Mouse (Mus musculus) gastrocnemius, postnatal 14 days (tissue): ENCODE measurements at regions not wholly inside any gene's neighbourhood (a gene's known extent, or its start where the extent isn't known, plus 50 kb on each side); places are given as distances from the start of the nearest gene placed in this dataset.

Experiments used
- DNase-seq: peaks from one replicate; pipeline ENCODE4 v3.0.0; 2021; ENCODE audit warnings: mixed read lengths
- intact Hi-C: fragments of 180-260 bp; cut with DNase I; formaldehyde crosslinking; loops from one replicate; pipeline ENCODE4 v1.15.1; 2025; ENCODE audit warnings: low total_unique reads

DNA sequence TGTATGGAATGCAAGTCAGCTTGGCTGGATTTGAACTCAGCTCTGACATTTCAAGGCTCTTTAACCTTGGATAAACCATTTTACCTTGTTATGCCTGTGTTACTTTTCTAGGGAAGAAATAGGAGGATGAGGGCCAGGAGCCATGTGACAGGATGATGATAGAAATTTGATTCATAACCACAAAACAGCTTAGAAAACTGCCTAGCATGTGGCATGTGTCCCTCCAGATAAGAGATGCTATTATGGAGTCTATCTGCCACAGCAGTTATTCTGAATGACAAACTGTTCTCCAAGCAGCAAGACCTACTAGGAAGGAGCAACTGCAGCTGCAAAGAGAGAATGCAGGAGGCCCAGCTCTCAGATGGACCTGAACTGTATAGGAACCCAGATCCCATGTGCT is 275.7 kb upstream of the Ldb2 start:
- intact Hi-C loops = no loop called here
- no peak for DNase-seq

DNA sequence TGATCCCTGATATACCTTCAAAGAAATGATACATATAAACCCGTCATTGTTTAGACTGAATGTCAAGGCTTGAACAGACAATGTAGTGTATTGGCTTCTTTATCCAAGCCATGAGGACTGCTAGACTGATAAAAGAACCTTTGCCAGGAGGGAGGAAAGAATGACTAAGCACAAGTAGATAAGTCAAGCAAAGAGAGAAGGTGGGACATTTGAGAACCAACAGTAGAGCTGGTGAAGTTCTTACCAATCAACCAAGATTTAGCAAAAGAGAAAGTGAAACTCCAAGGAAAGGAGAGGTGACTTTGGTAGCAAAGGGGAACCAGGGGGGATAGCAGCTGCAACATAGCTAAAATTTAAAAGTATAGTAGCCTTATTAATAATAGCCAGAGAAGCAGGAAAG is 273.0 kb upstream of the Ldb2 start:
- DNase-seq = no peak
- intact Hi-C loops = no loop called here

DNA sequence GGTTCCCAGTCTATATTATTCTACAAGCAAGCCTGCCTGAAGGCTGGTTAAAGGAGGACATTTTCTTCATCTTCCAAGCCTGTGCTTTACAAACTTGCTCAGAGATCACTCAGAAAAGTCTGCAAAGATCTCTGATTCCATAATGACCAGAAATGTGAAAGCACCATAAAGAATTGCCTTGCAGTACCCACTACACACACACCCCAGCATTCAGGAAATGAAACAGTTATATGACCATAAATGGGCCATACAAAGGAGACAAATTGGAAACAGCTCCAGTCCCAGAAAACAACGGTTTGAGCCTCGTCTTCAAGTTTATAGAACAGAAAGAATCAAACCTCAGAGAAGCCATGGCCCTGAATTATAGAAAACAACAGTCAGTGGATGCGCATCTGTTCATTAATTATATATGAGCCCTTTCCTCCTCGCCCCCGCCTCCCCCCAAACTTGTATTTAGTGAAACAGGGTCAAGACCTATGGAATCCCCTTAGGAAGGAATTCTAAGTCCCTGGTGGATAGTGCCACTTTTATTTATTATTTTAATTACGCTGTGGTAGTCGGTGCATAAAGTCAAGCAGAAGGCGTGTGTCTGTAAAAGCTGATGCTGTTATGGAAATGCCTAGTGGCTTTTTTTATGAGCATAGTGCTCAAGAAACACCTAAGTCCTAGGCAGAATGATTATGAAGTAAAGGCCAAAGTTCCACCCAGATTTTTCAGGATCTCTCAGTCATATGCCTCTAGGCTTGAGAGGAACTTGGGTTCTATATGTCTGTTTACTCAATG is 266.6 kb upstream of the Ldb2 start:
- intact Hi-C loops = no loop called here

DNA sequence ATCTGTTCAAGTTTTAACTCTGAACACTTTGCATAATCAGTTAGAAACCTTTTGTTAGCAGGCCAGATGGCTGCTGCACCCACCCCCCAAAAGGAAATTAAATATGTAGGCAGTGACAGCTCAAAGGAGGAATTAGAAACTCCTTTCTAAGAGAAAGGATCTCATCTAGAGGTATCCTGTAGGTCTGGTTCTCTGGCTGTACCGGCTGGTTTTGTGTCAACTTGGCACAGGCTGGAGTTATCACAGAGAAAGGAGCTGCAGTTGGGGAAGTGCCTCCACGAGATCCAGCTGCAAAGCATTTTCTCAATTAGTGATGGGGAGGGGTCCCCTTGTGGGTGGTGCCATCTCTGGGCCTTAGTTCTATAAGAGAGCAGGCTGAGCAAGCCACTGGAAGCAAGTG is 263.1 kb upstream of the Ldb2 start:
- intact Hi-C loops = no loop called here
- no peak for DNase-seq

More for the DNA sequence above, 266.6 kb upstream of the Ldb2 start:
- DNase-seq = no peak

DNA sequence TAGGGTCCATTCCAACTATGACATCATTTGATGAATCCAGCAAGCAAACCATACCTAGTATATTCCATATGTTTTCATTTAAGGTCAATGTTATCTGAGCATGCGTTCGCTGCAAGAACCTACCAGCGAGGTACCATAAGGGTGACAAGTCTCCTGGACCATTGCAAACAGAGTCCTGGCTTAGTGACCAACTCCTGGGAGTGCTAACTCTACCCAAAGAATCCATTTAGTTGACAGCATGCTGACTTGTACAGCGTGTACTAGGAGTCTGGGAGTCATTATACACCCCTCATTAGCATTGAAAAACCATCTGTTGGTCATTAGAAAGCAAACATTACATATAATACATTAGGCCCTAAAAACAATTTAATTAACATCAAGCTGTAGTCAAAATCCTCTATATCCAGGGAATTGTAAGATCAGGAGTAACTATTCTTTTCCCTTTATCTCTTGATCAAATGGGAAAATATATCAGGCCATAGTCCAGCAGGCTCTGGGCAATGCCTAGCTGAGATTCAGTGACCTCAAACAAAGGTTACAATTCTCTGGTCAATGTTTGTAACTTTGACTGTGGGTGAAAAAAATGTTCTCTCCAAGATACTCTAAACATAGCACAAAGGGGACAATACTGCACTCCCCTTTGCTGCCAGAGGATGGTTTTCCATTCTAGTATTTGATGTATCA is 255.9 kb upstream of the Ldb2 start:
- no peak for DNase-seq
- intact Hi-C loops = no loop called here

DNA sequence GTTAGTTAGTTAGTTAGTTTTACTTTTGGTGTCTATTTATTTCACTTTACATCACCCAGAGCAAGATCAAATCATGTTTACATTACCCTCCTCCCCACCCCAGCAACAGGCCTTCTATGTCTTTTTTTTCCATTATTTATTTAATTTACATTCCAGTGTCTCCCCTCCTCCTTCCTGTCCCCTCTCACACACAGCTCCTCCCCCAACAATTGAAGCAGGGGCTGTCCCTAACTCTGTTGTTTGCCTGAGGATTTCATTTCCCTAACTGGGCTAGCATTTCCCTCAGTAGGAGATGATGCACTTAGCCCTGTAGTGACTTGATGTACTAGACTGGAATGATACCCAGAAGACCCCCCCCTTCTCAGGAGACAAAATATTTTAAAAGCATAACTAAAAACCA is 249.9 kb upstream of the Ldb2 start:
- intact Hi-C loops = no loop called here
- DNase-seq = no peak

DNA sequence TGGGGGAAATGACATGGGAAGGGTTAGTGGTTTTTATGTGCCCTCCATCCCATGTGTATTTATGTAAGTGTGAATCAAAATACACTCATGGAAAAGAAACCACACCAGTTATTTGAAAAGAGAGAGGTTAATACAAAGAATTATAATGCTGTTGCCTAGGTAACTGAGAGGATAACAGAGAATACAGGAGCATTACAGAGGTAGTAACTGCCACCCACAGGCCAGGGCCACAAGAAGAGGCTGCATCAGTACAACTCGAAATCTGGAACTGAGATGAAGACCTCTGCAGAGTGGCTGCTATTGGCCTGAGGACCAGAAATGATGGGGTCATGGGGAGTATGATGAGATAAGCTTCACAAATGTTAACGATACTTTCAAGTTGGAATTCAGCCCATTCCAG is 243.4 kb upstream of the Ldb2 start:
- intact Hi-C loops = no loop called here
- DNase-seq = no peak

DNA sequence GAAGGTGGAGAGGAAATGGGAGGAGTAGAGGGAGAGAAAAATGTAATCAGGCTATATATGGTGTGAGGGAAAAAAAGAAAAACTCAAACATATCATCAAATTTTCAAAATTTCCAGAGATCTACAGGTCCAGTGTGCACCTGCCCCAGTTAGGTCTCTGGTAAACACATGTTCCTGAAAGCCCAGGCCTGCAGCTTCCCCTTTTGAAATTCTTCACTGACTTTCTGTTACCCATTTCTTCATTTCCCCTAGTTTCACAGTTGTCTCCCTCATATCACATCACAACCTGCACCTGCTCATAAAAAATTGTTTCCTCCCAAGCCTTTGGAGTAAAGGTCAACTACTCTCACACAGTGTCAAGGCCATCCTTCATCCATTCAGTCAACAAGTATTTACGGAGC is 236.9 kb upstream of the Ldb2 start:
- DNase-seq = no peak
- intact Hi-C loops = no loop called here

DNA sequence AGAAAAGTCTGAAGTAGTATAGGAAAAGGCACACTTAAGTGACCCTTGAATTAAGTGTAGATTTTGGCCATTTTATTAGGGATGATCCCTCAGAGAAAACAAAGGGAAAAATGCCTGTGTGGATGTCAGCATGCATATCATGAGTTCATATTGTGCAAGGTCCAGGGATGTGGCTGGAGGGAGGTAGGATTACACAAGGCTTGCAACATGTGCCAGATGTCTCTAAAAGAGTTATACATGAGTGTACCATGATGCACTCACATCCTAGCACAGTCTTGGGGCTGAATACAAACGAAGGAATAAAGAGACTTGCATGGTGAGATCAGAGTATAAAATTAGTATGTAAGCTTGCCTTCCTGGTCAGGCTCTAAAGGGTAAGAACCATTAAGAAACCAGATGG is 233.7 kb upstream of the Ldb2 start:
- no peak for DNase-seq
- intact Hi-C loops = no loop called here

DNA sequence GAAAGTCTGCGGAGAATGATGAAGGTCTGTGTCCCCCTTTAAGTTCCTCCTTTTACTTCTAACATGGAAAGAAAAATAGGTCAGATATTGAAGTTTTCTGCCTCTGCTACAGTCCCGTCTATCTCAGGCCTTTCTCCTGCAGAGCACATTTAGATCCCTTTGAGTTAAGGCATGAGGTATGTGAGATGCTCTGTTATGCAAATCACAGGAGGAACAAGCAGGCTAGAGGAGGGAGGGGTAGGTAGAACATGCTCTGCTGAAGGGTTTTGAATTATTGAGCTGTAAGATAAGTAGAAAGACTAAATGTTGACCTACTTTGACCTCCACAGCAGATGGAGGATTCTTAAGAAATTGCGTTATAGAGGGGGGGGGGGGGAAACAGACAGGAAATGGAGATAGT is 228.4 kb upstream of the Ldb2 start:
- intact Hi-C loops = no loop called here
- no peak for DNase-seq

DNA sequence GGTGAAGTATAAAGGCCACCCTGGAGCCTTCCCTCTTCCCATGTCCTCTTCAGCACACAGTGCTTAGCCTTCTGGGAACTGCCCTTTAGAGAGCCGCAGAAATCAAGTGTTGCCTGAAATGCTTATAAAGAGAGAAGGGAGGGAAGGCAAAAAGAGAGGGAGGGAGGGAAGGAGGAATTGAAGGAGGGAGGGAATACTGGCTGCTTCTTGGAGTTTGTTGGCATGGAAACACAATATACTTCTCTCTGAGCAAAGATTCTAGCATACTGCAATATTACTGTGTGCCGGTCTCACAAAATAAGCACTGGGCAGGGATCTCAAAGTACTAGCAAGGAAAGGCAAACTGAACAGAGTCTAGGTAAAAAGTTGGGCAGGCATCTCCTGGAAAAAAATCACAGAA is 225.9 kb upstream of the Ldb2 start:
- intact Hi-C loops = no loop called here
- DNase-seq = no peak

DNA sequence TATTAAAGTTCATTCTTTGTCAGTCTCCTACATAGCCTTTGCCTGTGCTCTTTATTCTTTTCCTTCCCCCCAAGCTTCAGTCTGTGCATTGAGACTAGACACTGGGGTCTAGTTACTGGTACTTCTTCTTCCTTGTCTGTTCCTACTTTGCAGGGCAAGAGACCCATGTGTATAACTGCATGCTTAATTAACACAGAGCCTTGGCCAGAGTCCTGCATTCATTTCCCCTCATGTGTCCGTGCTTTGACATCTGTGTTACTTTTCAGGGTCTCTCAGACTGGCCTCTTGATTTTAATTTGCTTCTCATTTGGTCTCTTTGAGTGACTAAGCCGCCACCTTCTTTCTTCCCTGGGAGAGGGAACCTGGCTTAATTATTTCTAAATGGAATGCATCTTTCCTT is 208.4 kb upstream of the Ldb2 start:
- no peak for DNase-seq
- intact Hi-C loops = no loop called here

DNA sequence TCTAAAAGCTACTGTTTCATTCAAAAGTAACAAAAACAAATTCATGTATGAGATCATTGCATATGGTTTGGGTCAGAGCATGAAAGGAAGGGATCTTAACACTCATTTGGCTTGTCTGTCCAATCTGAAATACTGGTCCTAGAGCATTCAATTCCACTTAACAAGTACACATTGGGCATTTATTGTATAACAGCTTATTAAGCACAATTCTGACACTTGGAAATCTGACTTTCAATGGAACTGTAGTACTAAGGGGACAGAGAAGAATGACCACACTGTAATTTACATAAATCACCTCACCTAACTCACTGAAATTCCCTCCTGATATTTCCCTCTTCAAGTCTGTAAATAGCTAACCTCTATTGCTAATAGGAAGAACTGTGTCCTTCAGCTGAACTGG is 201.5 kb upstream of the Ldb2 start:
- DNase-seq = no peak
- intact Hi-C loops = no loop called here

DNA sequence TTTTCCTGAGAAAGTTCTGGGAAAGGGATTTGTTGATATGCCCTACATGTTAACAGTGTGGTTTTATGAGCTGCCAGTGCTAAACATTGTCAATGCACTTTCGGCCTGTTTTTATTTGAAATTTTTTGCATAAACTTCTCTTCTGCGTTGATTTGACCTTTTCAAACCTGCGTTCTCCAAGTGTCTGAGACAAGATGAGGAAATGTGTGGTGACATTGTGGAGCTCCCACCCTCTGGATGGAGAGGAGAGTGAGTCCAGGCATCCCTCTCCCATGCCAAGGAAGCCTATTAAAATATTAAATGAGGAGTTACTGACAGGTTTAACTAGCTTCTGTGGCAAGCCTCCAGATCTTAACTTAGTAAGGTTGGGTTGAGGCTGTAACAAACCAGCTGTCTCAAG is 199.6 kb upstream of the Ldb2 start:
- DNase-seq = no peak
- intact Hi-C loops = no loop called here

DNA sequence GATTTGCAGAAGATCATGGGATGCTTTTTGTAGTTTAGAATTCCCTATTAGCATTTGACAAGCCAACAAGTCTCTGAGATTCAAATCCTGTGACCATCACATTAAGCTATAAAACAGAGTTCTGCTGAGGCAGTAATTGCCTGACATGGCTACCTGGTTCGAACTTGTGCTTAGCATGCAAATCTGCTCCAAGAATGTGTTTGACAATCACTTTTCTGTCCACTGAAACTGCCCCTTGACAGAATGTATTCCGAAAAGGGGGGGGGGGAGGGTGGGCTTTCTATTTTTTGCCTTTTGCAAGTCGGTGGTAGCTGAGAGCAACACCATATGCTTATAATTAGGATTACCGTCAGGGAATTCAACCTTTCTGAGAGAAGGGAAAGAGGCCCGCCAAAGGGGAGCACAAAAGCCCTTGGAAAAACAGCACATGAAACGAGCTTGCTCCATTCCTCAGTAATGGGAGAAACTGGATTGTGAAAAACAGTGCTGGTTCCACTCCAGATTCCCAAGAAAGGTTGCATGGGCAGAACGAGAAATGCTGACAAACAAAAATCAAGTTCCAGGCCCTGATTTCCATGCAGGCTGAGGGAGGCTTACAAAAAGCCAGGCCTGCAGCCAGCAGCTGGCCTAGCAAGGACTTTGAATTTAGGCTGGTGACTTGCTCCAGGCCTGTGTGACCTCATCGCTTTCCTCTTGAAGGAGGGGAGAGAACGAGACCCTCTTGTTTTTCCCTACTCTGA is 176.1 kb upstream of the Ldb2 start:
- intact Hi-C loops = no loop called here
- peak; percentile 25 for DNase-seq

DNA sequence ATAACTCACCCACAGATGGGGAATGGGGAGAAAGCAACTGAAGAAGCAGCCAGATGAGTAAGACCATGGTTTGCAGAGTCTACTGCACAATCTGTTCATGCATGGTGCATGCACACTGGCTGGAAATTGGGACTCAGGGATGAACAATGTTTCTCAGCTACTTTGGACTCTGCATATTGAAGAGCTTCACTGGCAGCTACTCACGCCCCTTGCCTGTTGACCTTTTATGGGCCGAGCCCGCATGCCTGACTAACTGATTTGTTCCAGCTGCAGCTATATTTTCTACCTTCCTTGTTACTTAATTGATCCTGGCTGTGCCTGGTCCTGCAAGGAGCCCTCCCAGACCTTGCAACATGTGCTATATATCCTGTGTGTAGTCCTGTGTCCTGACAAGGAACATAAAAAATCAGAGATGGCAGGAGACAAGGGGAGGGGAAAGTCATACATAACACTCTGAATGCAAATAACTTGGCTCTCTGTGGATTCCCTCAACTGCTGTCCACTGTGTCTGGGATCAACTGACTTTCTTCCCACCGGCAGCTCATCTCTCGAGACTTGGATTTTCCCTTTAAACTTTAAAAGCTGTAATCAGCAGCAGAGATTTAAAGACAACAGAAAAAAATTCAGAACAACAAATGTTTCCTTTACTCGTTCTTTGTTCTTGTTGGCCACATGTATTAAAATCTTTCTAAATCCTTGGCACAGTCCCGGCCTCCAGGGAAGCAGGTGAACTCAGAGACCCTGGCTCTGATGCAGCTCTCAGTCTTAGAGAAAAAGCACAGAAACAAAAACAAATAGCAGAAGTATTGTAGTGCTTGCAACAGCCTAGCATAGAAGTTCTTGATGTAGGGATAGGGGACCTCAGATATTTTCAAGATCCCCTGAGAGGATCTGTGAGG is 143.8 kb upstream of the Ldb2 start:
- intact Hi-C loops = no loop called here
- DNase-seq = peak; percentile 22

DNA sequence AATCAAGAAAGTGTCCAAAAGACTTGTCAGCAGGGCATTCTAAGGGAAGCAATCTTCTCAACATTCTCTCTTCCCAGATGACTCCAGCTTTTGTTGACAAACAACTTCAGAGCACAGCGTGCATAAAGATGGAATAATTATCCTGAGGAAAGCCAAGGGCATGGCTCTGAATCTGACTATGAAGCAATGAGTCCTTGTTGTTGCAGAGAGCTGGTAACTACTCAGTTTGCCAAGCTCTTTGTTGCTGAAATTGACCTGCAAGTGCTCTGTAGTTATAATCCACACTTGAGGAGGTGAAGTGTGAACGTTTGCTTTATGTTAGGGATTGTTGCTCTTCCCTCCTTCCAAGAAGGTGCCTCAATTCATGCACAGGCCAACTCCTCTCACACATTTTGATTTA is 143.1 kb upstream of the Ldb2 start:
- intact Hi-C loops = no loop called here
- DNase-seq = no peak

DNA sequence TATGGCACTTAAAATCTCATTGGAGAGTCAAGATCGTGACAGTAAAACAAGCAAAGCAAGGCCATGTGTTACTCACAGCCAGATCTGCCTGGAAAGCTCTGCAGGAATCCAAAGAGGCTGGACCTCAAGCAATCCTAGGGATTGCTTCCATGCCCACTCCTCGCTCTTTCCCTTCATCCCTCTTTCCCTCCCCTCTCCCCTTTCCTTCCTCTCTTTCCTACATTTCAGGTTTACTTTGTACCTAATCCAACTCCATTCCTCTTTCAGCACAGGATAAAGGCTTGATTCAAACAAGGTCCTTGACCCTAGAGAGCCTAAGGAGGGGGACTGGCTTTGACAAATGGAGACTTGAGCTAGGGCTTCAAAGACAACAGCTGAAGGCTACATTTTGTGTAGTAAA is 126.0 kb upstream of the Ldb2 start:
- intact Hi-C loops = no loop called here
- no peak for DNase-seq

DNA sequence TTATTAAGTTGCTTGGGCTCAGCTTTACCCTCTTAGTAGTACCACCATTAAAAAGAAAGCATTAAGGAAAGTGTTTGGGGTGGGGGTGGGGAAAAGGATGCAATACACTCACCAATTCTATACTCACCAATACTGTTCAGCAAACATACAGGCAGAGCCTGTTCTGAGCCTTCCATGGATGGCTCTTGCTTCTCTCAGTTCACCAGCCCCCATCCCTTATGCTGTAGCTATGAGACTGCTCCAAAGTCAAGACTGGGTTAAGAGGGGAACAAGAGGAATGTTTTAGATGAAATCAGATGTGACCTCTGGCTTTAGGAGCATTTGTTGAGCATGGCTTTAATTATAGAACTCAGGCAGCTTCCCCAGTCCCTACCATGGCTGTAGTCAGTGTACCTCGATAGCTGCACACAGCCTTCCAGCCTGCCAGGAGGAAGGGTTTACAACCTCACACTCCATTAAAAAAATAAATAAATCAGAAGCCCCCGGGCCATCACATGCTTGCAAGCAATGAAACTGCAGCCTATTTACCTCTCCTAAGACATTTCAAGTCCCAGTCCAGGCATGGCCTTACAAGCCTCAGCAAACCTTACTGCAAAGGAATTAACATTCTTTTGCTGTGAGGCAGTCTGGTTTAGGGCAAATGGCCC is 122.8 kb upstream of the Ldb2 start:
- DNase-seq = no peak
- intact Hi-C loops = no loop called here
